Mouse (Mus musculus) kidney, adult 8-10 months (tissue): ENCODE measurements around the gene Hrh3.

Experiments used
- DNase-seq, 2 experiments: peaks; one replicate each; pipeline ENCODE4 v3.0.0; 2022

Hrh3 gene

GRCm38 (mm10) chr2:180105441-180106190 is 1.3 kb upstream of the Hrh3 start:
- DNase-seq = peak in 1 of 2 experiments; percentile 24

DNA sequence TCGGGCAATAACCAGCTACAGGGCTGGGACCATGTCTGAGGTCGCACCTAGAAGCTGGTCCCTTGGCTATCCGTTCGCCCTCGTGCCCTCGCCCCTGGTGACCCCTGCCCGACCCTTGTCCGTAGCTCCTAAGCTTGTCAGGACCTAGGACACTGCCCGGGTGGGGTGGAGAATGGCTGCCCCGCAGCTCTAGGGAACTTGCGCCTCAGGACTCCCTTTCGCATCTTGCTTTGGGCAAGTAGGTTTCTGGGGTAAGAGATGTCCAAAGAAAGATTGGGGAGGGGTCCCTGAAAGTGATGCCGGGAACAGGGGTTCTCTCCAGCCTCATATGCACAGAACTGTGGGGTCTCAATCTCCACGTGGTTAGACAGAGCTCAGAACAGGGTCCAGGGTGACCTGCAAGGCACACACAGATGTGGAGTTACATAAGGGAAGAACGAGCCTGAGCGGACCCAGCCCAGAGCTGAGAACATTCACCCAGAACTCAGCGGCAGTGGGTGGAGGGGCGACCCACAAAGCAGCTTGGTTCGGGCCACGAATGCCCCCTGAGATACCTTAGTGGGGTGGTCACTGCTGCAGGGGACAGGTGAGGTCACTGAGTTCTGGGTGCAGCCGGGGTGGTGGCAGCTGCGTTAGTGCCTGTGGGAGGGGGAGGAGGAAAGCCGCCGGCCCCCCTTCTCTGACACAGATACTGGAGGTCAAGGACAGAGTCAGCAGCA is 530 bp upstream of the Hrh3 start:
- no peak for DNase-seq

GRCm38 (mm10) chr2:180103151-180103977 is 924 bp downstream of the Hrh3 start:
- DNase-seq = no peak

- no peak for DNase-seq
Measured at GRCm38 (mm10) chr2:180099529-180099928, 4.8 kb downstream of the Hrh3 start.

DNA sequence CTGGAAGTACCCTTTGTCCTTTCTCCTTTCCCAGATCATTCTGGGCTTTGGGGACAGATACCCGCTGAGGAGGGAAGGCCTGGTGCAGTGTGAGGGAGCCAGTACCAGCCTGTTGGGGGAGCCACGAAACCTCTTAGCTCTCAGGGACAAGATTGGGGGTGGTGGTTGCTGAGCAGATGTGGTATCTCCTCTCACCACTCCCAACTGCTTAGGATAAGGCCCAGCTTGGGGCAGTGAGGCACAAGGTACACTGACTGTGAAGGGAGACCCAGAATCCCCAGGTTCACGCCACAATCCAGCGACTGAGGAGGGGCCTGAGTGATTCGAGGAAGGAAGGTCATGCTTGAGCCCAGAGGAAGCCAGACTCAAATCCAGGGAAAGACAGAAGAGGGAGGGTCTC is 6.1 kb downstream of the Hrh3 start:
- DNase-seq = no peak

- DNase-seq = no peak
Measured at GRCm38 (mm10) chr2:180097585-180097984, 6.7 kb downstream of the Hrh3 start.

- no peak for DNase-seq
Measured at GRCm38 (mm10) chr2:180095711-180096110, 8.6 kb downstream of the Hrh3 start.

DNA sequence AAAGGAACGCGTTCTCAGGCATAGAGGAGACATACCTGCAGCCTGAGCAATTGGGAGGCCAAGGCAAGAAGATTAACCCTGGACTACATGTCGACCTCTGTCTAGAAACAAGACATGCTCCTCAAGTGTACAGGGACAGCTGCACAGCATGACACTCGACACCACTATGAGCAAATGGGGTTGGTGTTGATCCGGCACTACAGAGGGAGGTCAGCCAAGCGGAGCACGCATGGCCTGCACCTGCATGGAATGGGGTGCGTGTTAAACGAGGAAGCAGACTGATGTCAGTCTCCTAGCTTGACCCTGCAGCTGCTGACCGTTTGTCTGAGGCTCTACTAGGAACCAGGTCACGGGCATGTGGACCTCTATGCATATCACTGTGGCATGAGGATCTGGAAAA is 14.0 kb downstream of the Hrh3 start:
- DNase-seq = no peak

GRCm38 (mm10) chr2:180087472-180087871 is 16.8 kb downstream of the Hrh3 start:
- no peak for DNase-seq

- DNase-seq = no peak
Measured at GRCm38 (mm10) chr2:180086637-180087027, 17.7 kb downstream of the Hrh3 start.

DNA sequence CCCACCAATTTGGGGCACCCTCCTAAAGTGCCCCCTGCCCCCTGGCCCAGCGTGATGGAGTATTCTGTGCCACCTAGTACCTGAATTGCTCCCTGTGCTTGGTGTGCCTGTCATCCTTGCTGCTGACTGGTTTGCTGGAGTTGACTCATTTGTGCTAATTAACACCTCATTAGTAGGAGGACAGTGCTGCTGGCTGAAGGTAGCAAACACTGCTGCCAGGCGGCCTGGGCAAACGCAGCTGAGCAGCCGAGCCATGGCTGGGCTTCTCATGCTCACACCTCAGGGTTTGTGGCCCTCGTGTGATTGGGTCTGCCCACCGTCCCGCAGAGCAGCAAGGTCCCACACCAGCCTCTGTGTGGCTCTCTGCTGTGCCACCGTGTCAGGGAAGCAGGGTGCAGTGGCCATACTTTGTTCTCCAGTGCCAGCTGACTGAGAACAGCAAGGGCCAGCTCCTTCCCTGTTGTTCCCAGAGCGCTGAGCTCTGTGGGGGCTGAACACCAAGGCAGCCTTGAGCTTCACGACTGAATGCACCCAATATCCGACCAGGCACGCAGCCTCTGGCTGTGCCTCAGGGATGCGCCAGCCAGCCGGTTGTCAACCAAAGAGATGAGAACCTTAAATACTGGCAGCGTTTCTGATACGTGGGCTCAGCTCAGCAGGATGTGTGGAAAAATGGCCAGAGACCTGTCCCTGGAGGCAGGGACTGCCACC is 18.2 kb downstream of the Hrh3 start:
- DNase-seq = no peak

- no peak for DNase-seq
Measured at GRCm38 (mm10) chr2:180084565-180084964, 19.7 kb downstream of the Hrh3 start.

- DNase-seq = no peak
Measured at GRCm38 (mm10) chr2:180083063-180083462, 21.2 kb downstream of the Hrh3 start.

DNA sequence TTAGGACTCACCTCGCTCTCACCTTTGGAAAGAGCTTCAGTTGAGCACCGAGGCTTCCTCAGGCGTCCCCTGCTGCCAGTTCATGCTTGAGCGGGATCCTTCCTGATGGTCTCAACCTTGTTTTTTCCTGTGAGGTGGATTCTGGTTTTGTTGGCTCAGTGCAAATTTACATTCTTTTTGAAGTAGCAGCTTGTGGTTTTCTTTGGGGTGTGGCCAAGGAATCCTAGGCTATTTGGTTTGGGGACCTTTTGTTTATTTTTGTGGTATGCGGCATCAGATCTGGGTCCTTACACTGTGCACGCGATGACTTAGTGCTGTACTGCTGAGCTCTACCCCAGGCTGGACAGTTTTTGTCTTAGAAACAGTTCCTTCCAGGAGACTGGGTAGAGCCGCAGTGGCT is 23.6 kb downstream of the Hrh3 start:
- DNase-seq = no peak

- no peak for DNase-seq
Measured at GRCm38 (mm10) chr2:180077622-180078021, 26.7 kb downstream of the Hrh3 start.

DNA sequence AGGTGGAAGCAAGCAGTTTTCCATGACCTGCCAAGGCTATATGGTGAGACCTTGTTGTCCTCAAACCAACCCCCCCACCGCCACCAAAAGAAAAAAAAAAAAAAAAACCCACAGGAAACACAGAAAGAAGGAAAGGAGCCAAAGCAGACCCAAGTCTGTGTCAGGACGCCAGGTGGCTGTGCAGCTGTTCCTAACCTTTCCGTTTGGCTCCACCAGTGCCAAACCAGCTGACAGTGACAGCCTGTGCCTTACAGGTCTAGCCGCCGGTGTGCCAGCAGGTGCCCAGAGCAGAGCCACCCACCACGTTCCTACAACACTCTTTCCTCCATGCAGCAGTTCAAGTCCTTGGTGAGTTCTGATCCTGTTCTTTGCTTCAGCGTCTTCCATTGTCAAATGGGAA is 31.4 kb downstream of the Hrh3 start:
- DNase-seq = no peak

DNA sequence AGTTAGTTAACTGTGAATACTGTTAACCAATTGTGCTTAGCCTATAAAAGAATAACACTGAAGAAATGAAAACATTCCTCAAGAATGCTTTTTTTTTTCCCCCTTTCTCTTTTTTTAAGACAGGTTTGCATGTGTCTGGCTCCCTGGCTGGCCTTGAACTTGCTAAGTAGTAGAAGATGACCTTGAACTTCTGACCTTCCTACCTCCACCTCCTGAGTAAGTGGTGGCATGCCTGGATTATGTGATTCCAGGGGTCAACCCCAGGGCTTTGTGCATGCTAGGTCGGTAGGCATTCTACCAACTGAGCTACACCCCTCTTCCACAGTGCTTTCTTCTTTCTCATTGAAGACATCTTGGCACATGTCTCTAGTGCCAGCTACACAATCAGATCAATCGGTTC is 32.6 kb downstream of the Hrh3 start:
- DNase-seq = no peak

DNA sequence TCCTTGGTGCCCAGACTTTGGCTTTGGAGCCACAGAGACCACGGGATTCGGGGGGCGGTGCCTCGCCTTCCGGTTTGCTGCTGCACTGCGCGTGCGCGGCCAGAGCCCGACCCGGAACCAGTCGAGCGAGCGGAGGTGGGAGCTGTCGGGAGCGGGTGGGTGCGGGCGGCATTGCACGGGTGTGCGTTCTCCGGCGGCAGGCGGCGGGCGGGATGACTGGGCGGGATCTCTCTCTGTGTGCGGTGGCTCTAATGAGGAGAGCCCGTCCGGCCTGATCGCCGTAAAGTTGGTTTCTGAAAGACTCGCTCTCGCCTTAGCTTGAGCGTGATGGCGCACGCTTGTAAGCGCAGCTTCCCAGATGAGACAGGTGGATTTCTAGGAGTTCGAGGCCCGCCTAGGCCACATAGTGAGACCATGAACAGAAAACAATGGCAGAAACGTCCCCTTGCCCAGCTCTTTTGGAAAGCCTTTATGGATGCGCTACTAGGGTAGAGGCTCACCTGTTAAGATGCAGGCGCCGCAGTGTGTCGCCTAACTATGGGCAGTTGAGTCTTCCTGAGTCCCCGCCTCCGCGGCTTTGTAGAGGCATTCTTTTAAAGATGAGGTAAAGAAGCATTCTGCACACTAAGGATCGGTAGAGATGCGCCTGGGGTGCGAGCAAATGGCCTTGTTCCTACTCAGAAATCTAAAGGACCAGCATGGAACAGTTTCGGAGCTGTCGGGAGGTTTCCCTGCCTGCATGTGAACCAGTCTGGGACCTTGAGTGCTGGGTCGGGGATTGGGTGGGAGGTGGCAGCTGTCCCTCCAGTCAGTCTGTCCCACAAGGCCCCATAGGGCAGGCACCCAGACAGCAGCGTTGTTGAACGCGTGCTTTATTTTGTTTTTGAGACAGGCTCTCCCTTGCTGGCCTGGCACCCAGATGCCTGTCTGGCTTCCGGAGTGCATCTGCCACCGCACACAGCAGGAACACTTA is 33.5 kb downstream of the Hrh3 start, which contains the start of gene Mtg2:
TSS of gene Mtg2 (plus strand) at position 108 of the 973 bp plus-strand sequence.
- peak; percentile 94 for DNase-seq

DNA sequence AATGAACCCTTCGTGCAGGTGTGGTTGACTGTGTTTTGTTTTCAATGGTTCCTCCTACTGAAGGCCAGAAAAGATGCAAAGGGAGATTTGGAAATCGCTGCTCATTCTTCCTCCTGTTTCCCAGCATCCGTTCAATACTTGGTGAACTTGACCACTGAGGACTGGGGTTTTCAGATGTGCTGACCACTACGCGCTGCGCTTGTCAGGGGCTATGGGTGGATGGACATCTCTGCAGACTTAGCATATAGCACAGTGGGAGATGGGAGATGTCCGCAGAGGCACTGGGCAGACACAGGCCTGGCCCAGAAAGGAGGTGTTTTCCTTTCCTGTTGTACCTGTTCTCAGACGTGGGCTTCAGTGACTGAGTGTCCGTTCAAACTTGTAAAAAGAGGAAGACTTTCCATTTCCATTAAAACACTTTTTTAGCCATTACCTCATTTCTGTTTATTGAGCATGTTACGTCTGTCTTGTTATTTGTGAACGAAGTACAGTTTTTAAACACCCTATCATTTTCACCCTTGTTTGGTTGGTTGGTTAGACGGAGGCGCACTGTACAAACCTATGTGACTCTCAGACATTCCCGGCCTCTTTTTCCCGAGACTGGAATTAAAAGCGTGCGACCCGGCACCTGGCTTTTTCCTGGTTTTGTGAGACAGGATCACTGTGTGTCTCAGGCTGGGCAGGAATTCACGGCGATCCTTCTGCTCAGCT is 34.4 kb downstream of the Hrh3 start:
- DNase-seq = no peak

DNA sequence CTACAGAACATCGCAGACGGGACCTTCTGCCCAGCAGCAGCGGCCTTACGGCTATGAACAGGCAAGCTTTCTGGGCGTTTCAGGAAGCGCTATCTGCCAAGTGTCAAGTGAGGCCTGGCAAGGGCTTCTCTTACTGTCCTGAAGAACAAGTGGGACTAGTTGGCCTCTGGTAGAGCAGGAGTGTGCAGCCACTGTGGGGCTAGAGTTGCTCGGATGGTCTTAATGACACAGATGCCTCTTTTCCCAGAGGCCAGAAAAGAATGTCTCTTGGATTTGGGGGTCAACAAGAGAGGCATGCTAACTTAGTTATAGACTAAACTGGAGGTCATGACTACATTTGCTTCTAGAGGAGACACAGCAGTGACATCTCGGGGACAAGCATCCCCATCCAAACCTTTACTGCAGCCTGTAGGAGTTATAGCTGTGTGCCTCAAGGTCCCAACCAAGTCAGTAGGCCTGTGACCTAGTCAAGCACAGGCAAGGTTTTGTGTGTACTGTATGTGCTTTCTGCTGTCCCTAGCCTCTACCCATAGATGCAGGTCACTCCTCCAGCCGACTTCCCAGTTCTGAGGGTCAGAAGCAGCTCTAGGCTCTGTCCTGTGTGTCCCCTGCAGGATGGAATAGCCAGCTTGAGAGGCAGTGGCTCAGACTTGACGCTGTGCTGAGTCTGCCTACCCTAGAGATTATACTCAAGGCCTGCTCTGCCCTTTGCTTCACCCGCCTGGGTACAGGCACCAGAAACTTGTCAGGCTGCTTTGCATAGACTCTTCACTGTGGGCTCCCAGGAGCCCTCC is 40.8 kb downstream of the Hrh3 start:
- DNase-seq = no peak
